Mouse (Mus musculus): ENCODE results near the gene Ak5.

GRCm38 (mm10) chr3:152475894-152476293 is 192.3 kb downstream of the Ak5 start:
- TF ChIP-seq CTCF (conservative IDR thresholded peaks at IDR 0.05; ENCODE audit: low read length) (no peak), POU5F1 (IDR thresholded peaks at IDR 0.05; ENCODE audit: borderline replicate concordance, low read length) (no peak)
